Mouse (Mus musculus) intestine, postnatal 0 days (tissue): ENCODE measurements around the gene Gpr68. TPM values are rescaled to one million over a fixed set of nuclear protein-coding genes. Genes with fewer than 3 reads are reported as not detected.

ENCODE experiments used
- ATAC-seq: fragments of 200-750 bp; cut with Nextera tagmentation; 2 replicates; pipeline ENCODE4 v1.8.0; 2017; ENCODE audit warnings: mild to moderate bottlenecking, moderate TSS enrichment, moderate library complexity
- H3K27ac ChIP-seq: fragments of 300-500 bp; sonication (generic); 2 replicates; pipeline ENCODE4 v1.5.1; 2014; ENCODE audit warnings: mild to moderate bottlenecking, low read depth, low read length, moderate library complexity
- H3K27me3 ChIP-seq: fragments of 300-500 bp; sonication (generic); replicated peaks from 2 replicates; pipeline ENCODE4 v1.6.1; 2014; ENCODE audit warnings: low read length, mixed read lengths; ENCODE audit not compliant: control insufficient read depth, insufficient read depth
- H3K36me3 ChIP-seq: fragments of 300-500 bp; sonication (generic); 2 replicates; pipeline ENCODE4 v1.6.1; 2014; ENCODE audit warnings: mild to moderate bottlenecking, moderate library complexity; ENCODE audit not compliant: control insufficient read depth, insufficient read depth
- H3K4me1 ChIP-seq: fragments of 300-500 bp; sonication (generic); replicated peaks from 2 replicates; pipeline ENCODE4 v1.6.1; 2014; ENCODE audit warnings: antibody characterized with exemption, low read length, mixed read lengths; ENCODE audit not compliant: control insufficient read depth, insufficient read depth
- H3K4me2 ChIP-seq: fragments of 300-500 bp; sonication (generic); replicated peaks from 2 replicates; pipeline ENCODE4 v1.6.1; 2014; ENCODE audit warnings: low read depth, mild to moderate bottlenecking, moderate library complexity
- H3K4me3 ChIP-seq: fragments of 300-500 bp; sonication (generic); 2 replicates; pipeline ENCODE4 v1.5.1; 2014; ENCODE audit warnings: low read depth, low read length
- H3K9ac ChIP-seq: fragments of 300-500 bp; sonication (generic); 2 replicates; pipeline ENCODE4 v1.6.1; 2014; ENCODE audit warnings: mild to moderate bottlenecking, low read depth, low read length
- H3K9me3 ChIP-seq: fragments of 300-500 bp; sonication (generic); 2 replicates; pipeline ENCODE4 v1.6.1; 2016; ENCODE audit warnings: mixed run types; ENCODE audit not compliant: control insufficient read depth
- CTCF ChIP-seq: sonication (generic); IDR thresholded peaks from 2 replicates; pipeline ENCODE4 v1.5.1; 2016; ENCODE audit warnings: low read depth, mild to moderate bottlenecking, control low read depth, antibody characterized with exemption, moderate library complexity
- WGBS: fragments of 180-500 bp; shearing (Covaris S2); extraction: QIAGEN DNeasy Blood & Tissue Kit; methylation state at CpG from one replicate; pipeline ENCODE4 v1.1.7; 2014; 5-methylcytosine and 5-hydroxymethylcytosine counted together
- polyA plus RNA-seq: library from polyadenylated mRNA; unstranded; fragments of >200 nt; fragmentation: Nextera tagmentation; extraction: Ambion mirVana; gene quantifications from 2 replicates; pipeline ENCODE4 v1.2.1, GENCODE M21; 2015

Gene Gpr68
- polyA plus RNA-seq, 1 experiment from 2014 or later, result 0.31 TPM

DNA sequence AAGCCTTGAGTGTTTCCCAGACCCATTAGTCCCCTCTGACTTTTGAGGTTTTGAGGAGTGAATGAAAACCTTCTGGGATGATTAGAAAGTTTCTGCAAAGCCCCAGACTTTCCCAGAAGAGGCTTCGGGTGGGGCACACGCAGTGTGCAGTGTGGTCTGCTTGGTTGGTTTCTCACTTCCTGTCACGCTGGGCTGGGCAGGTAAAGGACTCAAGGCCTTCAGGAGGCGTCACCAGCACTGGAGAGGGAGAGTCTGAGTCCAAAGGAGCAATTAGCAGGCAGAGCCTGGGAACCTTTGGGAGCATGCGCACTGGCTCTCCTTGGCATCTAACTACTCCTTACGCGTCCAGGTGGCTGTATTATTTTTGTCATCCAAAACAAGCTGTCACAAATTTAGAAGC lies 50.2 kb downstream of the Gpr68 start:
- Histone ChIP-seq H3K4me2 (no peak overlapping the region), H3K9ac (no peak overlapping the region), H3K9me3 (no peaks in the 10 kb centered on the region), H3K4me3 (no peak overlapping the region), H3K27me3 (no peaks in the 10 kb centered on the region), H3K4me1 (0 out of 2 replicates have a peak, but pooled peaks cover under 1% of the 10 kb centered on the region), H3K27ac (no peak overlapping the region), H3K36me3 (no peaks in the 10 kb centered on the region)
- no peak for TF ChIP-seq CTCF
- 42% methylated on average over 7 of the region's 7 CpGs for WGBS
- ATAC-seq, result peak; percentile 69

DNA sequence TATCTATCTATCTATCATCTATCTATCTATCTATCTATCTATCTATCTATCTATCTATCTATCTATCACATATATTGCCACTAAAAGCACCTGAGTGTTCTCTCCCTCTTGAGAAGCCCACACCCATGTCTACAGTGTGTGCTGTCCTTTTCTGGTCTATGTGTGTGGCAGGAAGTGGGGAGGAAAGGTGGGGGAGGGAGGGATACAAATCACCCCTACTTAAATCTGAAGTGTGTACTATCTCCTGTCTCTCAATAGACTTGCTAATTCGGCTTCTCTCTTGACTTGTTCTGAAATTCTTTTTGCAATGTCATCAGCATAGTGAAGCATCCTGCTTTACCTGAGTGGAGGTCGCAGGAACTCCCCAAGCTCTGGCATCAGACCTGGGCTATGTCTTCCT lies 51.7 kb downstream of the Gpr68 start:
- WGBS, result 73% methylated on average over 2 of the region's 2 CpGs
- Histone ChIP-seq H3K9me3 (no peaks in the 10 kb centered on the region), H3K4me3 (no peak overlapping the region), H3K27ac (no peak overlapping the region), H3K4me1 (no peaks in the 10 kb centered on the region), H3K9ac (no peak overlapping the region), H3K4me2 (no peak overlapping the region), H3K36me3 (no peaks in the 10 kb centered on the region), H3K27me3 (no peaks in the 10 kb centered on the region)
- TF ChIP-seq CTCF, result no peak
- no peak for ATAC-seq

DNA sequence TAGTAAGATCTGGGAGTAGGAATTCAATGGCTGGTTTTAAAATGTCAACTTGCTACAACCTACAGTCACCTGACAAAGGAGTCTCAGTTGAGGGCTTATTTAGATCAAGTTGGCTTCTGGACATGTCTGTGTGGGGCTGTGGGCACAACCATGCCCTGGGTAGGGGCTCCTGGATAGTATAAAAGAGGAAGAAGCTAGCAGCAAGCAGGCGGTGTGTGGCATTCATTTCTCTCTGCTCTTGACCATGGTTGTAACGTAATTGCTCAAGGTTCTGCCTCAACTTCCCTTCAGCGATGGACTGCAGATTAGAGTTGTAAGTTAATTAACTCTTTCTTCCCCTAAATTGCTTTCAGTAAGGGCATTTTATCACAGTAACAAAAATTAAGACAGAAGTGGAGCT lies 55.6 kb downstream of the Gpr68 start:
- TF ChIP-seq CTCF, result no peak
- Histone ChIP-seq H3K4me2 (no peak overlapping the region), H3K9ac (no peak overlapping the region), H3K27ac (no peak overlapping the region), H3K36me3 (no peaks in the 10 kb centered on the region), H3K9me3 (no peaks in the 10 kb centered on the region), H3K4me1 (no peaks in the 10 kb centered on the region), H3K27me3 (no peaks in the 10 kb centered on the region), H3K4me3 (no peak overlapping the region)
- no peak for ATAC-seq
- 79% methylated on average over 3 of the region's 3 CpGs for WGBS

DNA sequence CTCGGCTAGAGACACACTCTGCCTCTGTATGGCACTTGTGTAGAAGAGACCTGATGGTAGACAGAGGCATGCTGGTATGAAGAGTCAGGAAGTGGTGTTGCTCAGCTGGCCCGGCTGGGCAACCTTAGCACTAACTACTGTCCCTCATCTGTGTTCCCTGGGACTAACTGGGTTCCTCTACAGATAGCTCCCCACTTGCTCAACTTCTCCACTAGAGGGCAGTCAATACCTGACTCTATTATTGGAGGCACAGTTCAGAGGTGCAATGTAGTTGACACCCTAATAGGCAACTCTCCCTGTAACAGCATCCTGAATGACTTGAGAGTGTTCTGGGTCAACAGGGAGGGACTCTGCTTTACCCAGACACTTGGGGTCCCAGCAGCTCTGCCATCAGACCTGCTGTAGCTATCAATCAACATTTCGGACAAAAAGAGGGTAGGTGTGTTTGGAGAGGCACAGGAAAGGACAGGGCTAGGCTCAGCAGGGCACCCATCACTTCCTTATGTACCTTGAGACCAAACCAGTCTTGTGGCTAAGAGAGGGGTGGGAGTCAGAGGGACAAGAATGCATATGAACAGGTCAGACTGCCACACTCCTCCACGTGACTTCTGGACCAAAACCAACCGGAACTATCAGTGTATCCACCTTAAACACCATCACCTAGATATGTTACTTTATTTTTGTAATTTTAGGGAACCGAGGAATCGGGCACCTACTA lies 58.4 kb downstream of the Gpr68 start:
- no peak overlapping the region for H3K4me2 ChIP-seq
- no peaks in the 10 kb centered on the region for H3K4me1 ChIP-seq
- H3K9me3 ChIP-seq, result no peaks in the 10 kb centered on the region
- TF ChIP-seq CTCF, result peak; percentile 96
- peak; percentile 72; the same call in 1 of the 2 replicates for ATAC-seq
- no peak overlapping the region for H3K4me3 ChIP-seq
- no peaks in the 10 kb centered on the region for H3K27me3 ChIP-seq
- WGBS, result 78% methylated on average over 7 of the region's 7 CpGs
- H3K27ac ChIP-seq, result no peak overlapping the region
- H3K36me3 ChIP-seq, result no peaks in the 10 kb centered on the region
- H3K9ac ChIP-seq, result no peak overlapping the region

DNA sequence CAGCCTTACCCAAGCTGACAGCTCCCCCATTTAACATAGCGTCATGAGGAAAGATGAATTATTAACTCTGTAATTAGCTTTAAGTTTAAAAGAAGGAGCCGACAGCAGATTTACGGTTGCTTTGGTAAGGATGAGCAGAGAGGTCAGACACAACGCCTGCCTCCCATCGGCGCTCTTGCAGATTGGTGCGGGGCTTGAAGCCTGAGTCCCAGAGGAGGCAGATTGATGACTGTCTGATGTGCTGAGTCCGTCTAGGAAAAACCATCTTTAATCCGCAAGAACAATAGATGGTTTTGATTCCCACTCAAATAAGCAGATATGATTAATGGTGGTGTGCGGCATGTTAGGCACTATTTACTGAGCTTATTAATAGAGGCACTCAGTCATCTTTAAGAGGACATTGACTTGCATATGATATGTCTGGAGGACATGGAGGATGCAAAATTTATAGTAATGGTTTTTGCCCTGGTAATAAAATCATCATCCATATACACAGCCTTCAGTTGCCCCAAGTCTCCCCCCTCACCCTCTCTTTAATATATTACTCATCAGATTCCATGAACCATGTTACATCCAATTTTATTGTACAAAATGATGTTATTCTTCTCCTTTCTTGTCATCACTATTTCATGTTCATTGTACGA lies 60.4 kb downstream of the Gpr68 start:
- H3K27me3 ChIP-seq, result no peaks in the 10 kb centered on the region
- no peak overlapping the region for H3K9ac ChIP-seq
- no peaks in the 10 kb centered on the region for H3K9me3 ChIP-seq
- no peak for TF ChIP-seq CTCF
- WGBS, result 42% methylated on average over 11 of the region's 11 CpGs
- no peak for ATAC-seq
- no peaks in the 10 kb centered on the region for H3K4me1 ChIP-seq
- no peak overlapping the region for H3K4me3 ChIP-seq
- H3K4me2 ChIP-seq, result no peak overlapping the region
- no peak overlapping the region for H3K27ac ChIP-seq
- H3K36me3 ChIP-seq, result no peaks in the 10 kb centered on the region

DNA sequence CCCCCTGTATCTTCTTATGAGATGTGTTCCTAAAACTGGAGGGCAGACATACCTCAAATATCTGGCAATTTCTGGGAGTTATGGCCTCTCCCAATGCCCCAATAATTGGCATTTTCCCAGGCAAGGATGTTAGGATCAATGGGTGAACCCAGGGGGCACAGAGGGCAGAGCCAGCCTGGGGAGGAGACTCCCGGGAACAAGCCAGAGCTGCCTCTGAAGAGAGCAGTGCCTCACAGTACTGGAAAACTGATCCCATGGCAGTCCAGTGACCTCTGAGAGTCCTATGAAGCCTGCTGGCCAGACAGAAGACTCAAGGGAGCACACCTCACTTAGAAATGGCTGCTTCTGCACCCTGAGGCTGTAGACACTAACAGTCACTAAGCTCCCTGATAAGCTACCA lies 61.4 kb downstream of the Gpr68 start:
- Histone ChIP-seq H3K4me2 (no peak overlapping the region), H3K4me1 (no peaks in the 10 kb centered on the region), H3K36me3 (no peaks in the 10 kb centered on the region), H3K9ac (no peak overlapping the region), H3K4me3 (no peak overlapping the region), H3K9me3 (no peaks in the 10 kb centered on the region), H3K27me3 (no peaks in the 10 kb centered on the region), H3K27ac (no peak overlapping the region)
- no peak for ATAC-seq
- 62% methylated on average over 1 of the region's 1 CpGs for WGBS
- no peak for TF ChIP-seq CTCF
